Mouse (Mus musculus): ENCODE measurements around the gene Arsg.
A peak's percentile ranks its signal among the peaks of the same experiment; 100 is the strongest.

The Arsg gene

DNA sequence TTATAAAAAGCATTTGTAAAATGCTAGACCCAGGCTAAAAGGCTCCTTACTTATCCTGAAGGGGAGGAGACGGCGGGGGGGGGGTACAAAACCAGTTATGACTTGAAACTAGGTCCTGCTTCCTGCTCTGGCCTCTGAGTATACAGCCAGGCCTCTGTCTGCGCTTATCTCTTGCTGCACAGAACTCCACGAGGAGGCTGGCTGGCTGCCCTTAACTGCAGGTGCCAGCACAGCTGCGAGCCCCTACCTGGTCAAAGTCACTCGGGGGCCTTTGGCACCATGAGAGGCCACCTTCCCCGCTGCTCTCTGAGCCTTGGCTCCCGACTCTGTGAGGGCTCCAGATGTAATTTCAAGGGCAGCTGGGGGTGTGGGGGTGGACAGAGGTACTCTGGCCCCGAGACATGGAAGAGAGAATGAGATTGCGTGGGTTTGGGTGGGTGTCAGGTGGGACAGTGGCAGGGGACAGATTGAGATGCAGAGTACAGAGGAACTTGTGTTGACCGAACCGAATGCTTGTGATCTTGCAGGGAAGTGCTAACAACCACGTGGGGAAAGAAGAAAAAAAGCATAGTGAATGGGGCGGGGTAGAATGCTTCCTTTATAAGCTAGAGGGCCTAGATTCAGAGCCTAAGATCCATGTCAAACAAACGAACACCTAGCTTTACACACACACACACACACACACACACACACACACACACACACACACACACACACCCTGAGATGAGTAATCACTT lies 114.6 kb downstream of the Arsg start:
- no peak for DNase-seq

- DNase-seq, result no peak
These were observed 116.8 kb downstream of the Arsg start for GRCm38 (mm10) chr11:109590012-109590411.

GRCm38 (mm10) chr11:109591511-109591910 lies 118.3 kb downstream of the Arsg start:
- DNase-seq, result no peak

GRCm38 (mm10) chr11:109593200-109593981 lies 120.2 kb downstream of the Arsg start:
- DNase-seq, result no peak

DNA sequence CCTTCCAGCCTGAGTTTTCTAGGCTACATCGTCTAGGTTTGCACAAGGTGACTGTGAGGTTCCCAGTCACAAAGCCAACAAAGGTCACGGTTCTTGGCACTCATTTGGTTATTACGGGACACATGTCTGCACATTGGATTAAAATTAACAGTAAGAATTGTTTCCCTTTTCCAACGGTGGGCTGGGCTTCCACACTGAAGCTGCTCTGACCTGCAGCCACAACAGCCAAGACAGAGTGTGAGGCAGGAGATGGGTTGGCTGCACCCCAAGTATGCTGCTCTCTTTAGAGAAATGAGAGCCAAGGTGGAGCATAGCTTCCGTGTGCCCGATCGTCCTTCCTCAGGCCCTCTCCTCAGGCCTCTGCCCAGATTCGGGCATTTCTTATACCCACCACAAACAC lies 121.6 kb downstream of the Arsg start:
- DNase-seq, result peak in 1 of 2 experiments; percentile 61

GRCm38 (mm10) chr11:109598778-109599570 lies 125.8 kb downstream of the Arsg start:
- no peak for DNase-seq

DNA sequence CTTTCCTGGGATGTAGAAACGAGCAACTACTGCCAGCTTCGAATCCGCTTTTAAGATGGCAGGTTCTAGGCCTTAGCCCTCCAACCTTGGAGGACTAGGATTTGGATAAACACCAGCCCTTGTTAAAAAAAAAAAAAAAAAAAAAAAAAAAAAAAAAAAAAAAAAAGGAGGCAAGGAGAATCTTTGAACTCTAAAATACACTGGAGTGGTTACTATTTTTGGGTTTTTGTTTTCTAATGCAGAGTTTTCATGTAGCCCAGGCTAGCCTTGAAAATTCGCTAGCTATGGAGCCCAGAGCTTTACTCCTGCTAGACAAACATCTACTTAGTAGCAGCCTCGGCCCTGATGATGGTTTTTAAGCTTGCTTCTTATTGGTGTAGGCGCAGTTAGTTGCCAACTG lies 134.4 kb downstream of the Arsg start:
- no peak for DNase-seq

- DNase-seq, result no peak
These were observed 135.9 kb downstream of the Arsg start for GRCm38 (mm10) chr11:109608976-109609625.

- no peak for DNase-seq
These were observed 137.0 kb downstream of the Arsg start for GRCm38 (mm10) chr11:109610046-109610794.

DNA sequence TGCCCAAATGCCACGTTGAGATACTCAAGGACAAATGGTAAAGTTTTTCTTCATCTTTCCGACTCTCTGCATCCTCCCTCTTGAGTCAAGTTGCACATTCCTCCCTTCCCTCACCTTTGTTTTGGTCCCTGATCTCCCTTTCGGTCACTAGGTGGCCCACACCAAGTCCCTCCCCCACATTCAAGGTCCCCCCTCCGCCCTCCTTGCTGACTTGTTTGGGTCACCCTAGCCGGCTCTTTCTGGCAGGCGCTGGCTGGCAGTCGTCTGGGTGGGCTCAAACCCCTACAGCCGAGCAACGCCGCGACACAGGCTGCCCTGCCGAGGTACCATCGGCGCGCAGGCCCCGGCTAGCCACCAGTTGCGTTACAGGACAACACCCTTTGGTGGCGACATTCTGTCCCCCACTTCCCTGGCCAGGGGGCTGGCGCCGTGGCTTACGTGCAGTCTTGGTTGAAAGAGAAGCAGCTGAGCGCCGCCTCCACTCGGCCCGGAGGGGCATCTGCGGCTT lies 137.7 kb downstream of the Arsg start:
- no peak for DNase-seq

DNA sequence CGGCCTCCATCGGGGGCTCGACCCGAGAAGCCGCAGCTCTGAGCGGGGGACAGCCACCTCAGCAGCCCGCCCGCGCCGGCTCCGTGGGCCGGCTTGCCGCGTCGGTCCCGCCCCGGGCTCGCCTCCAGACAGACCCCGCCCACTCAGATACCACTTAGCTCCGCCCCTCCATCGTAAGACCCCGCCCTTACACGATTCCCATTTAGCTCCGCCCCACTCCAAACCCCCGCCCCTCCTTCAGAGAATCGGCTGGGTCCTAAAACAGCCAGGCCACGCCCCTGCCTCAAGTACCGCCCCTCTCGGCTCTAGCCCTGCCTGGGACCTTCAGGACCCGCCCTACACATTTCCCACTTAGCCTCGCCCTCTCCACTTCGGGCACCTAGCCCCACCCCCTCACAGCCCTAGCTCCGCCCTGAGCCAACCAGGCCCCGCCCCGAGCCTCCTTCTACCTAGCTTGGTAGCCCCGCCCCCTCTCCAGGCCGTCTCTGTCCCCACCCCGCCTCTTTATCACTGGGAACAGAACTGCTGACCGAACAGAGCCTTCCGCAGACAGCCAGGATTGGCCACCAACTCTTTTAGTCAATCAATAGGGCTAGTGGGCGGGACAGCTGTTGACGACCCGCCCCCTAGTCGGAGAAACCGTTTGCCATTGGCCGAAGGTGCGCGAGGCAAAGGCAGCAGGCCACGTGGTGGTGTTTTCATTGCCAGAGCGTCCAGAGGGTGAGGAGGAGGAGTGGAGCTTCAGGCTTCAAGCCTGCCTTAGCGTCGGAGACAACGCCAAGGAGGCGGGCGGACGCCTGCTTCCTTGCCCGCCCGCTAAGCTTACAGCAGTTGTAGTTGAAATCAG lies 138.4 kb downstream of the Arsg start, which contains the start of gene Wipi1:
TSS of gene Wipi1 (minus strand) at position 665 of the 847 bp plus-strand sequence.
- peak; percentile 97 to 99 for DNase-seq

DNA sequence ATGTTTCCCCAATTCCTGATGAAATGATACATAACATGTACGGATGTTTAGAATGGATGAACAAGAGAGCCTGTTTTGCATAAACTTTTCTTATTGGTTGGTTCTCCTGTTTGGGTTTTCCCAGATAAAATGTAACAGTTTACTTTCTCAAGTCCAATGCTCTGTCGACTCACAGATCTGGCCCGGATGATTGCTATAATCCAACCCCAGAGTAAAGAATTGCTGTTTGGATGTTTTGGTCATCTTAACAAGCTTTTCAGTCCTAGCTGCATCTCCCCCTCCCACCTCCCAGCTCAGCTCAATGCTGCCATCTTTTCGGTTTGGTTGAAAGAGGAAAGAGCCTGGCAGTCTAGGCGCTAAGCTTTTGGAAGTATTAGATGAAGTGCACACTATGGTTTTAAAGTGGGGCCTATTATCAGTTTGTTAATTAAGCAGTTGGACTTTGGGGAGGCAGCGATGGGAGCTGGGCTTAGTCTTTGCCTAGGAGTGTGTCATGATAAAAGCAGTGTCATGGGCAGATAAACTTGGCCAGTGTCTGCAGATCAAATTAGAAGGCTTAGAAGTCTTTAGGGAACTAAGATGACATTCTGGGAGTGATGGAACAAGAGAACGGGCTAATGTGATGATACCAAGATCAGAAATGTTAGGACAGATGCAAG lies 139.8 kb downstream of the Arsg start:
- DNase-seq, result no peak

GRCm38 (mm10) chr11:109615286-109615685 lies 142.1 kb downstream of the Arsg start:
- no peak for DNase-seq

DNA sequence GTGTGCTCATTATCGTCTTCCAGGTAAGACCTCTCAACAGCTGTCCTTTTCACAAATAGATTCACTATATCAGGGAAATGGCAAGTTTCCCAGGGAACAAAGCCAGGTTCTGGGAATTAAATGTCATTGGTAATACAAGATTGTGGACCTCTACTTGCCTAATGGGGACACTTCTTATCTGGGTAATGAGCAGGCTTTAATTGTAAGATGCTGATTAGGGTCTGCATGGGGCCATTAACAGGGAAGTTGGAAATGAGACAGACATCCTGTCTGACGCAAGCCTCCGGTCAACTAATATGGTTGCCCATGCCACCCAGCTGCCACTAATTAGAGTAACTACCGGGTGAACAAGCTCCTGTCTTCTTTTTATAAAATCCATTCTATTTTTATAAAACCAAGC lies 143.2 kb downstream of the Arsg start:
- no peak for DNase-seq

DNA sequence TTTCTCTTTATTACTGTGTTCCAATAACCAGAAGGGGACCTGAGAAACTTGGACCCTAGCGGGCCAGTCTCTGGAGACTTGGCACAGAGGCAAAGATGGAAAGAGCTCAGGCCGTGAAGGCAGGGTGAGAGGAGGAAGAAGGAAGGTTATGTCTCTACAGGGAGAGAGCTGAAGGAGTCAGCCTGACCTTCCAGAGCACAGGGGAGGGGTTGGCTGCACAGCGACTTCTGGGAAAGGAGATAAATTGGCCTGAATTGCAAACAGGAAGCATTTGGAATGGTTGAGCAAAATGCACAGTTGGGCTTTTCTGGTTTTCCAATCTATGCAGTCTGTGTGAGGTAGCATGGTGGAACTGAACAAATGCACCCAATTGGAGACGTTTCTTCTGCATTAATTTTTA lies 143.6 kb downstream of the Arsg start:
- DNase-seq, result no peak

GRCm38 (mm10) chr11:109619055-109619454 lies 145.9 kb downstream of the Arsg start:
- peak; percentile 56 to 82 for DNase-seq

GRCm38 (mm10) chr11:109620356-109620755 lies 147.2 kb downstream of the Arsg start:
- no peak for DNase-seq

DNA sequence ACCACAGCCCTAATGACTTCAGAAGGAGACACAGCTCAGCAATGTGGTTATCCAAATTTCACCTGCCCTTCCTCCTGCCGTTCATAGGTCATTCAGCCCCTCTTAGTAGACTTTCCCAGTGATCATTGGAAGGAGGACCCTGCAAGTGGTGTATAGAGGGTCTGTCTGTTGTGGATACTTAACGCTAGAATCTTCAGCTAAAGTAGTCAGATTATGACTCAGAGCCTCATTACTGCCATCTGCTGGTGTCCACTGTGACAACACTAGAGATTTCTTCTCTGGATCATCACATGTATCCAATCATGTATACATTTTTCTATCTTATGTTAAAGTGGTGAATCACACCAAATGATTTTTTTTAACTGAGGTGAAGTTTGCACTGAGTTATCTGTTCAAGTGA lies 148.0 kb downstream of the Arsg start:
- peak; percentile 53 to 82 for DNase-seq

DNA sequence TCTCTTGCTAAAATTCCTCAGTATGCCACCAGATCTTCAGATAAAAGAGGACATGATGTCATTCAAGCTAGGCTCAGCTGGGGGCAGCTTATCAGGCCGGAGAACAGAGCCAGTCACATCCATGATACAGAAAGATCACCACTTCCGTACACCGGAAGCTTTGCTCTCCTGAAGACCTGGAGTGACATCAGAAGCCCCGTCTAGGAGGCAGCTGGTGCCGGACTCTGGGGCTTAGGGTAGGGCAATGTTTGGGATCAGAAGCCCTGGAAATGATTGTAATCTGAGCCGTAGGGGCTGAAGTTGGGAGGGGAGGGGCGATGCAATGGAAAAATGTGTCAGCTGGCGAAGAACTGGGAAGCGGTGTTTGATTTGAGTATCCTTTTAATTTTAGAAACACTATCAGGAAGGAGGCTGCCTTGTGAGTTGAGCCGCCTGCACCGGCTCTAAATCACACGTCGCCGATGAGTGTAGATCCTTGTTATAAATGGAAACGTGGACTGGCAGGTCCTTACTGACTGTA lies 149.4 kb downstream of the Arsg start:
- DNase-seq, result no peak

Data from cerebellum, postnatal 25 days (tissue).